ENCODE assay signal across 8 mouse cellular contexts in the genomic region with DNA sequence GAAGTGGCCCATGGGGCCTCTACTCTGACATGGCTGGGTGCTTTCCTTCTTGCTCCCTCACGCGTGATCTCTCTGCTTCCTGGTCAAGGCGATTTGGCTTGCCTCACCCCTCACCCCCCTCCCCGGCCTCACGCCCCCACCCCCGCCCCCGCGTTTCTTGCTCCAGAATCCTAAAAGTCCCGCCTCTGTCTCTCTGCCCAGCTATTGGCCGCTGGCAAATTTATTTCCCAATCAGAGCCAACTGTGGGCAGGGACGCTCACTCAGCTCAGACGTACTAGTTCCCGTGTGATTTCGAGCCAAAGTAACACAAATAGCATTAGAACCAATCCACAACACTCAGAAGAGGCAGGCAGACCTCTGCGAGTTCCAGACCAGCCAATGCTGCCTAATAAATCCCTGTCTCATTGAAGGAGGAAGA. TPM values are rescaled to one million over a fixed set of nuclear protein-coding genes. Genes with fewer than 3 reads are reported as not detected.
DNase-seq lines count a peak whose midpoint lies in the region; ATAC-seq and TF ChIP-seq lines count a peak whose summit lies in the region.

No protein-coding gene starts in this region.

- WGBS in lung, postnatal 0 days: 3% methylated on average over 15 of the region's 15 CpGs
- WGBS in olfactory bulb, adult 2 months: 8% methylated on average over 15 of the region's 15 CpGs

- H3K9ac ChIP-seq in lung, postnatal 0 days (replicated peaks; ENCODE audit: low read depth): no peak overlapping the region; the same call in 1 of the 2 replicates

- peak overlapping the region; percentile 26; the same call in 1 of the 2 replicates for H3K27ac ChIP-seq in lung, postnatal 0 days (ENCODE audit: low read length)
- H3K27ac ChIP-seq in olfactory bulb, adult 2 months (ENCODE audit: insufficient read depth, low read depth, low read length): peak overlapping the region; percentile 48; the same call in 1 of the 2 replicates

- no peaks in the 10 kb centered on the region for H3K9me3 ChIP-seq in lung, postnatal 0 days (ENCODE audit: low read length)

- H3K4me1 ChIP-seq in lung, postnatal 0 days (ENCODE audit: insufficient read depth, low read depth, low read length): peaks cover 5% of the 10 kb centered on the region; the same call in 1 of the 2 replicates
- no peaks in the 10 kb centered on the region; the same call in 1 of the 2 replicates for H3K4me1 ChIP-seq in olfactory bulb, adult 2 months (ENCODE audit: control insufficient read depth, insufficient read depth, low read length)

- TF ChIP-seq CTCF in lung, postnatal 0 days (IDR thresholded peaks at IDR 0.05): no peak
- no peak for TF ChIP-seq CTCF in olfactory bulb, adult 2 months (IDR thresholded peaks at IDR 0.05; ENCODE audit: insufficient read depth, low read depth, low read length)

- peak; percentile 93 for ATAC-seq in lung, postnatal 0 days
- no peak for ATAC-seq in inflammation-experienced regulatory T-cells, adult 6 months

- no peaks in the 10 kb centered on the region for H3K36me3 ChIP-seq in lung, postnatal 0 days (ENCODE audit: insufficient read depth, low read length)

- H3K4me2 ChIP-seq in lung, postnatal 0 days (replicated peaks; ENCODE audit: low read depth, low read length): peak overlapping the region; percentile 38

- DNase-seq in left cerebral cortex, postnatal 14 days (ENCODE audit: low spot score in 2 of 2): peak; percentile 46 to 65
- no peak for DNase-seq in left cerebral cortex, postnatal 36 days (ENCODE audit: low spot score in 2 of 2)
- peak; percentile 49 for DNase-seq in brain, adult 2 months (ENCODE audit: low read depth, low spot score)
- peak; percentile 54 for DNase-seq in heart, adult 8-10 months (ENCODE audit: low spot score)
- DNase-seq in kidney, adult 8-10 months: peak; percentile 33 to 53
- peak; percentile 90 for DNase-seq in lung, postnatal 0 days (ENCODE audit: low spot score)

- no peak overlapping the region for H3K4me3 ChIP-seq in lung, postnatal 0 days (ENCODE audit: low read depth, low read length)
- no peak overlapping the region for H3K4me3 ChIP-seq in olfactory bulb, adult 2 months (ENCODE audit: insufficient read depth, low read depth, low read length)

- no peak for TF ChIP-seq POLR2A in olfactory bulb, adult 2 months (IDR thresholded peaks at IDR 0.05; ENCODE audit: insufficient read depth, low read depth, low read length)

- intact Hi-C loops in left cerebral cortex, postnatal 14 days (cut with DNase I): no loop called here
- intact Hi-C loops in left cerebral cortex, postnatal 36 days (cut with DNase I): loop anchor here (10.0 kb wide), 1 partner anchor 178 kb away; no protein-coding TSS in a partner anchor

- H3K27me3 ChIP-seq in lung, postnatal 0 days (replicated peaks; ENCODE audit: insufficient read depth, low read length): no peaks in the 10 kb centered on the region

- no peak for TF ChIP-seq EP300 in lung, postnatal 0 days (IDR thresholded peaks at IDR 0.05)

RNA-seq across cellular contexts. Expression of gene Car6, which starts 11.4 kb away (rescaled TPM):
- not detected for total RNA-seq in left cerebral cortex, postnatal 14 days (2021)
- total RNA-seq in left cerebral cortex, postnatal 36 days (2021): not detected
- total RNA-seq in heart, adult 8-10 months (2022): under 1 TPM in 1 of 4 experiments, not detected in 3; 0.29 TPM
- polyA plus RNA-seq in lung, postnatal 0 days (2015; fragmentation: Nextera tagmentation; extraction: Ambion mirVana): 0.27 and 0.32 TPM in 2 replicates
- polyA plus RNA-seq in olfactory bulb, adult 2 months (2012; ENCODE audit: insufficient read depth, insufficient read length, low replicate concordance, missing spikeins): not detected in 2 replicates
- not detected for polyA plus RNA-seq in inflammation-experienced regulatory T-cells, adult 6 months (2017; shearing (Covaris generic))

RNA-seq across cellular contexts. Expression of gene Eno1, which starts 24.0 kb away (rescaled TPM):
- total RNA-seq in left cerebral cortex, postnatal 14 days (2021): 100 to 1,000 TPM; 378 to 386 TPM
- 100 to 1,000 TPM; 416 to 459 TPM for total RNA-seq in left cerebral cortex, postnatal 36 days (2021)
- total RNA-seq in heart, adult 8-10 months (2022): 100 to 1,000 TPM; 110 to 133 (median 121) TPM
- 305 and 319 TPM in 2 replicates for polyA plus RNA-seq in lung, postnatal 0 days (2015; fragmentation: Nextera tagmentation; extraction: Ambion mirVana)
- 1,081 TPM in 1 of 2 replicates, not detected in the other for polyA plus RNA-seq in olfactory bulb, adult 2 months (2012; ENCODE audit: insufficient read depth, insufficient read length, low replicate concordance, missing spikeins)
- 100 to 1,000 TPM; 503 to 566 (median 560) TPM for polyA plus RNA-seq in inflammation-experienced regulatory T-cells, adult 6 months (2017; shearing (Covaris generic))

Comparison
In these comparisons a context has a peak if more than half of its experiments do, and no peak if none do; other contexts are left out.
1. DNase-seq: peak in left cerebral cortex, postnatal 14 days (2 of 2), brain, adult 2 months (single experiment), heart, adult 8-10 months (single experiment), kidney, adult 8-10 months (2 of 2) and lung, postnatal 0 days (single experiment); none in left cerebral cortex, postnatal 36 days (0 of 2).